Mouse (Mus musculus): ENCODE results near the gene Taf9.

The Taf9 gene

GRCm38 (mm10) chr13:100650550-100651438 lies 585 bp upstream of the Taf9 start, which contains the start of the genes Ak6 and Rad17:
Ak6 (plus strand) TSS chr13:100650979.
Rad17 (minus strand) TSS chr13:100651051.
- ChIA-PET POLR2A (interaction anchor here (0.5 to 3.9 kb wide), 42 partner anchors 9 to 779 kb away, joined by 3 to 23 read pairs (median 4); partner anchors contain the start of genes Bdp1 (in 2 of the 4), Ccdc125 (in 2 of the 4), Marveld2 (in 2 of the 4) and Cdk7 (in 1 of the 4)), CTCF (interaction anchor here in 3 of 4 experiments (0.6 to 1.9 kb wide), 4 partner anchors 9 to 15 kb away, joined by 7 to 9 read pairs (median 8); no protein-coding TSS in a partner anchor)

GRCm38 (mm10) chr13:100658091-100658490 lies 6.7 kb downstream of the Taf9 start:
- CTCF ChIA-PET = no interaction called here
- POLR2A ChIA-PET = interaction anchor here in 2 of 4 experiments (0.8 to 1.6 kb wide), 6 partner anchors 11 to 129 kb away, joined by 3 to 5 read pairs (median 3); partner anchors contain the start of genes Ccdc125 (in 1 of the 2) and Ccnb1 (in 1 of the 2)

- POLR2A ChIA-PET = interaction anchor here in 3 of 4 experiments (0.6 to 3.4 kb wide), 23 partner anchors 8 to 1099 kb away, joined by 3 to 22 read pairs (median 3); partner anchors contain the start of genes Ak6 (in 3 of the 3), Ccdc125 (in 3 of the 3), Rad17 (in 3 of the 3) and Gtf2h2 (in 2 of the 3)
- CTCF ChIA-PET = interaction anchor here (0.5 to 2.2 kb wide), 26 partner anchors 9 to 1145 kb away, joined by 3 to 10 read pairs (median 3); partner anchors contain the start of genes Ak6 (in 3 of the 4), Rad17 (in 3 of the 4), Ccdc125 (in 2 of the 4) and Cdk7 (in 1 of the 4)
These were observed 8.6 kb downstream of the Taf9 start for GRCm38 (mm10) chr13:100659864-100660456.

GRCm38 (mm10) chr13:100669291-100670022 lies 18.1 kb downstream of the Taf9 start, which contains the start of gene Ccdc125:
Ccdc125 (plus strand) TSS chr13:100669717.
- ChIA-PET POLR2A (interaction anchor here in 3 of 4 experiments (0.6 to 3.7 kb wide), 29 partner anchors 9 to 178 kb away, joined by 3 to 23 read pairs (median 4); partner anchors contain the start of genes Ak6 (in 2 of the 3), Cdk7 (in 2 of the 3), Rad17 (in 2 of the 3) and Taf9 (in 2 of the 3)), CTCF (interaction anchor here (0.6 to 2.2 kb wide), 6 partner anchors 9 to 1788 kb away, joined by 3 to 10 read pairs (median 4); no protein-coding TSS in a partner anchor)

GRCm38 (mm10) chr13:100670181-100670741 lies 18.9 kb downstream of the Taf9 start:
- ChIA-PET POLR2A (interaction anchor here in 3 of 4 experiments (0.5 to 3.7 kb wide), 21 partner anchors 8 to 178 kb away, joined by 3 to 23 read pairs (median 4); partner anchors contain the start of genes Ak6 (in 2 of the 3), Rad17 (in 2 of the 3), Taf9 (in 2 of the 3) and Ccnb1 (in 1 of the 3)), CTCF (interaction anchor here in 2 of 4 experiments (0.6 to 2.2 kb wide), 2 partner anchors 10 to 1789 kb away, joined by 3 to 10 read pairs; no protein-coding TSS in a partner anchor)

GRCm38 (mm10) chr13:100675936-100676635 lies 24.7 kb downstream of the Taf9 start:
- ChIA-PET CTCF (interaction anchor here in 3 of 4 experiments (0.6 to 1.1 kb wide), 4 partner anchors 9 to 536 kb away, joined by 3 read pairs; no protein-coding TSS in a partner anchor), POLR2A (interaction anchor here in 2 of 4 experiments (0.8 to 1.4 kb wide), 6 partner anchors 9 to 572 kb away, joined by 3 to 4 read pairs (median 3); partner anchors contain the start of genes Bdp1 (in 1 of the 2) and Cdk7 (in 1 of the 2))

- POLR2A ChIA-PET = interaction anchor here in 2 of 4 experiments (1.0 to 2.1 kb wide), 5 partner anchors 9 to 49 kb away, joined by 3 to 7 read pairs (median 4); partner anchors contain the start of gene Cdk7 (in 1 of the 2)
These were observed 30.2 kb downstream of the Taf9 start for GRCm38 (mm10) chr13:100681615-100682014.

GRCm38 (mm10) chr13:100682837-100683236 lies 31.5 kb downstream of the Taf9 start:
- CTCF ChIA-PET = interaction anchor here in 1 of 4 experiments (0.6 kb wide), 1 partner anchor 1883 kb away, joined by 3 read pairs; no protein-coding TSS in a partner anchor
- POLR2A ChIA-PET = interaction anchor here in 1 of 4 experiments (0.6 kb wide), 1 partner anchor 22 kb away, joined by 10 read pairs; no protein-coding TSS in a partner anchor

More at GRCm38 (mm10) chr13:100681615-100682014, 30.2 kb downstream of the Taf9 start:
- CTCF ChIA-PET = interaction anchor here in 3 of 4 experiments (0.6 to 1.1 kb wide), 4 partner anchors 8 to 259 kb away, joined by 3 to 4 read pairs (median 3); no protein-coding TSS in a partner anchor

- ChIA-PET POLR2A (interaction anchor here in 2 of 4 experiments (1.2 to 1.7 kb wide), 3 partner anchors 9 to 16 kb away, joined by 3 to 5 read pairs (median 4); no protein-coding TSS in a partner anchor), CTCF (interaction anchor here in 2 of 4 experiments (0.9 to 1.2 kb wide), 3 partner anchors 8 to 21 kb away, joined by 3 to 7 read pairs (median 3); no protein-coding TSS in a partner anchor)
These were observed 33.0 kb downstream of the Taf9 start for GRCm38 (mm10) chr13:100684355-100684754.

GRCm38 (mm10) chr13:100687513-100687912 lies 36.1 kb downstream of the Taf9 start:
- ChIA-PET POLR2A (interaction anchor here in 1 of 4 experiments (0.8 to 1.0 kb wide), 3 partner anchors 12 to 196 kb away, joined by 3 read pairs; no protein-coding TSS in a partner anchor), CTCF (interaction anchor here in 2 of 4 experiments (0.5 to 0.8 kb wide), 2 partner anchors 15 to 27 kb away, joined by 3 read pairs; no protein-coding TSS in a partner anchor)

- ChIA-PET CTCF (no interaction called here), POLR2A (interaction anchor here in 2 of 4 experiments (0.7 to 0.9 kb wide), 4 partner anchors 27 to 649 kb away, joined by 3 to 6 read pairs (median 4); partner anchors contain the start of gene Cdk7 (in 1 of the 2))
These were observed 46.2 kb downstream of the Taf9 start for GRCm38 (mm10) chr13:100697541-100697940.

GRCm38 (mm10) chr13:100698866-100699265 lies 47.5 kb downstream of the Taf9 start:
- CTCF ChIA-PET = interaction anchor here in 1 of 4 experiments (0.6 kb wide), 1 partner anchor 89 kb away, joined by 4 read pairs; no protein-coding TSS in a partner anchor
- POLR2A ChIA-PET = interaction anchor here in 2 of 4 experiments (1.0 to 2.0 kb wide), 5 partner anchors 17 to 106 kb away, joined by 3 to 5 read pairs (median 3); no protein-coding TSS in a partner anchor

GRCm38 (mm10) chr13:100703468-100703867 lies 52.1 kb downstream of the Taf9 start:
- CTCF ChIA-PET = interaction anchor here in 1 of 4 experiments (1.0 to 1.1 kb wide), 2 partner anchors 12 to 18 kb away, joined by 3 read pairs; no protein-coding TSS in a partner anchor
- POLR2A ChIA-PET = interaction anchor here in 3 of 4 experiments (0.5 to 2.2 kb wide), 7 partner anchors 9 to 32 kb away, joined by 3 to 9 read pairs (median 6); partner anchors contain the start of gene Cdk7 (in 1 of the 3)
